Mouse (Mus musculus): ENCODE data around the gene Cbfa2t3. TPM values are rescaled to one million over a fixed set of nuclear protein-coding genes. Genes with fewer than 3 reads are reported as not detected.

The Cbfa2t3 gene
- polyA plus RNA-seq, 2 experiments, result 1.9 to 3.3 TPM

GRCm38 (mm10) chr8:122576648-122577022 lies 122.3 kb downstream of the Cbfa2t3 start, which contains the start of gene Aprt:
TSS of gene Aprt (minus strand) at chr8:122576909.
- Histone ChIP-seq H3K4me3 (ENCODE audit: insufficient read depth in 1 of 2, low read depth in 2 of 2, low read length in 2 of 2) (peak within 1 kb of the TSS; percentile 59 to 68), H3K4me2 (ENCODE audit: low read depth) (peak within 1 kb of the TSS; percentile 82), H3K27ac (peak within 1 kb of the TSS; percentile 63), H3K9me3 (ENCODE audit: control insufficient read depth, low read length) (no peaks in the 10 kb centered on the region), H3K36me3 (replicated peaks; ENCODE audit: control insufficient read depth, insufficient read depth, low read depth) (peaks cover 22% of the 10 kb centered on the region), H3K4me1 (replicated peaks; ENCODE audit: control insufficient read depth in 2 of 2, insufficient read depth in 2 of 2, low read length in 1 of 2) (peaks cover 25 to 35% of the 10 kb centered on the region in 2 experiments), H3K9ac (replicated peaks) (peak within 1 kb of the TSS; percentile 73), H3K27me3 (ENCODE audit: control insufficient read depth, insufficient read depth, low read length) (no peaks in the 10 kb centered on the region)
- DNase-seq (ENCODE audit: low read depth in 3 of 3, low spot score in 3 of 3) (peak; percentile 85 to 91 (median 85)), ATAC-seq (ENCODE audit: insufficient read depth) (peak; percentile 84)
- WGBS (ENCODE audit: insufficient replicate concordance), result under 1% methylated on average over 39 of the region's 39 CpGs
- no peak for TF ChIP-seq EP300 (IDR thresholded peaks at IDR 0.05; ENCODE audit: low read depth)
- TF ChIP-seq CTCF (IDR thresholded peaks at IDR 0.05; ENCODE audit: low read depth), result no peak

GRCm38 (mm10) chr8:122575735-122576647 lies 122.9 kb downstream of the Cbfa2t3 start:
- peak overlapping the region; percentile 59 to 68 for H3K4me3 ChIP-seq (ENCODE audit: insufficient read depth in 1 of 2, low read depth in 2 of 2, low read length in 2 of 2)
- H3K27me3 ChIP-seq (ENCODE audit: control insufficient read depth, insufficient read depth, low read length), result no peaks in the 10 kb centered on the region
- peaks cover 25 to 35% of the 10 kb centered on the region in 2 experiments for H3K4me1 ChIP-seq (replicated peaks; ENCODE audit: control insufficient read depth in 2 of 2, insufficient read depth in 2 of 2, low read length in 1 of 2)
- peaks cover 28% of the 10 kb centered on the region for H3K36me3 ChIP-seq (replicated peaks; ENCODE audit: control insufficient read depth, insufficient read depth, low read depth)
- TF ChIP-seq CTCF (IDR thresholded peaks at IDR 0.05; ENCODE audit: low read depth), result no peak
- TF ChIP-seq EP300 (IDR thresholded peaks at IDR 0.05; ENCODE audit: low read depth), result no peak
- H3K4me2 ChIP-seq (ENCODE audit: low read depth), result peak overlapping the region; percentile 82
- peak overlapping the region; percentile 73 for H3K9ac ChIP-seq (replicated peaks)
- WGBS (ENCODE audit: insufficient replicate concordance), result 4% methylated on average over 21 of the region's 21 CpGs
- ATAC-seq (ENCODE audit: insufficient read depth), result peak; percentile 5; the same call in 1 of the 2 replicates
- peak overlapping the region; percentile 63 for H3K27ac ChIP-seq
- DNase-seq (ENCODE audit: low read depth in 3 of 3, low spot score in 3 of 3), result no peak
- no peaks in the 10 kb centered on the region for H3K9me3 ChIP-seq (ENCODE audit: control insufficient read depth, low read length)

DNA sequence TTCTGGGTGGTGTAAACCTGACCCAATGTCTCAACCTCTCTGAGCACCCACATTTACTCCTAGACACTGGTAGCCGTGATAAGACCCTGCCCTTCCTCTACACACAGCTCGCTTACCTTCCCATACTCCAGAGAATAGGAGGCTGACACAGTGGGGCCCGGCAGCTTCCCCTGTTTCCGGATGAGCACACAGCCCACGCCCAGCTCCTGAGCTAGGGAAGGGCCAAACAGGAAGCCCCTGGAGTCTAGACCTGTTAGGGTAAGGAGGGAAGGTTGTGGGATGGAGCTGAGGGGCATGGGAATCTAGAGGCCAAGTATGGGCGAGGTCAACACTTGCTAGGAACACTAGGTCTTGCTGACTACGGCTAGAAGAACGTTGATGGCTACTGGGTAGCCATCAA lies 123.6 kb downstream of the Cbfa2t3 start:
- peaks cover 25 to 35% of the 10 kb centered on the region in 2 experiments for H3K4me1 ChIP-seq (replicated peaks; ENCODE audit: control insufficient read depth in 2 of 2, insufficient read depth in 2 of 2, low read length in 1 of 2)
- peak; percentile 8; the same call in 1 of the 2 replicates for ATAC-seq (ENCODE audit: insufficient read depth)
- H3K27me3 ChIP-seq (ENCODE audit: control insufficient read depth, insufficient read depth, low read length), result no peaks in the 10 kb centered on the region
- no peak for DNase-seq (ENCODE audit: low read depth in 3 of 3, low spot score in 3 of 3)
- peak overlapping the region; percentile 82 for H3K4me2 ChIP-seq (ENCODE audit: low read depth)
- peaks cover 35% of the 10 kb centered on the region for H3K36me3 ChIP-seq (replicated peaks; ENCODE audit: control insufficient read depth, insufficient read depth, low read depth)
- WGBS (ENCODE audit: insufficient replicate concordance), result 14% methylated on average over 8 of the region's 8 CpGs
- H3K27ac ChIP-seq, result peak overlapping the region; percentile 63
- TF ChIP-seq EP300 (IDR thresholded peaks at IDR 0.05; ENCODE audit: low read depth) (no peak), CTCF (IDR thresholded peaks at IDR 0.05; ENCODE audit: low read depth) (no peak)
- no peaks in the 10 kb centered on the region for H3K9me3 ChIP-seq (ENCODE audit: control insufficient read depth, low read length)
- peak overlapping the region; percentile 59 to 68 for H3K4me3 ChIP-seq (ENCODE audit: insufficient read depth in 1 of 2, low read depth in 2 of 2, low read length in 2 of 2)
- H3K9ac ChIP-seq (replicated peaks), result peak overlapping the region; percentile 73

Small RNA genes lying within 50 kb of the gene (microRNA-seq; reads per million reads assigned to microRNA genes)
- gene Mir6396, result not detected

Other genes with a start within 250 kb of the Cbfa2t3 start
- 0.16 and 0.23 TPM in 2 replicates for gene Snai3, start 238.4 kb downstream of the Cbfa2t3 start, polyA plus RNA-seq (2012; rRNA removed)
- 0.30 and 0.41 TPM in 2 replicates for gene Snai3, start 238.4 kb downstream of the Cbfa2t3 start, polyA plus RNA-seq (2014; fragmentation: Nextera tagmentation; extraction: Ambion mirVana)
- gene Rnf166, start 223.0 kb downstream of the Cbfa2t3 start, polyA plus RNA-seq (2012; rRNA removed), result 10.0 and 12.6 TPM in 2 replicates
- gene Rnf166, start 223.0 kb downstream of the Cbfa2t3 start, polyA plus RNA-seq (2014; fragmentation: Nextera tagmentation; extraction: Ambion mirVana), result 8.7 and 9.3 TPM in 2 replicates
- 7.2 and 11.7 TPM in 2 replicates for gene Ctu2, start 223.0 kb downstream of the Cbfa2t3 start, polyA plus RNA-seq (2012; rRNA removed)
- 13.9 and 16.8 TPM in 2 replicates for gene Ctu2, start 223.0 kb downstream of the Cbfa2t3 start, polyA plus RNA-seq (2014; fragmentation: Nextera tagmentation; extraction: Ambion mirVana)
- gene Piezo1, start 147.8 kb downstream of the Cbfa2t3 start, polyA plus RNA-seq (2012; rRNA removed), result 49.5 and 60.9 TPM in 2 replicates
- gene Piezo1, start 147.8 kb downstream of the Cbfa2t3 start, polyA plus RNA-seq (2014; fragmentation: Nextera tagmentation; extraction: Ambion mirVana), result 12.6 and 15.4 TPM in 2 replicates
- gene Cdt1, start 131.1 kb downstream of the Cbfa2t3 start, polyA plus RNA-seq (2012; rRNA removed), result 62.3 and 65.3 TPM in 2 replicates
- 41.9 and 48.8 TPM in 2 replicates for gene Cdt1, start 131.1 kb downstream of the Cbfa2t3 start, polyA plus RNA-seq (2014; fragmentation: Nextera tagmentation; extraction: Ambion mirVana)
- gene Aprt, start 122.2 kb downstream of the Cbfa2t3 start, polyA plus RNA-seq (2012; rRNA removed), result 87.5 and 101 TPM in 2 replicates
- gene Aprt, start 122.2 kb downstream of the Cbfa2t3 start, polyA plus RNA-seq (2014; fragmentation: Nextera tagmentation; extraction: Ambion mirVana), result 197 TPM in 2 replicates
- gene Galns, start 87.6 kb downstream of the Cbfa2t3 start, polyA plus RNA-seq (2012; rRNA removed), result 4.3 and 4.6 TPM in 2 replicates
- 3.8 and 4.7 TPM in 2 replicates for gene Galns, start 87.6 kb downstream of the Cbfa2t3 start, polyA plus RNA-seq (2014; fragmentation: Nextera tagmentation; extraction: Ambion mirVana)
- 15.5 and 27.9 TPM in 2 replicates for gene Trappc2l, start 87.5 kb downstream of the Cbfa2t3 start, polyA plus RNA-seq (2012; rRNA removed)
- 32.5 and 35.4 TPM in 2 replicates for gene Trappc2l, start 87.5 kb downstream of the Cbfa2t3 start, polyA plus RNA-seq (2014; fragmentation: Nextera tagmentation; extraction: Ambion mirVana)
- 0.03 TPM in 1 of 2 replicates, not detected in the other for gene Pabpn1l, start 76.4 kb downstream of the Cbfa2t3 start, polyA plus RNA-seq (2012; rRNA removed)
- gene Pabpn1l, start 76.4 kb downstream of the Cbfa2t3 start, polyA plus RNA-seq (2014; fragmentation: Nextera tagmentation; extraction: Ambion mirVana), result not detected in 2 replicates
- gene Acsf3, start 76.4 kb upstream of the Cbfa2t3 start, polyA plus RNA-seq (2012; rRNA removed), result 4.9 and 5.4 TPM in 2 replicates
- 5.7 and 6.6 TPM in 2 replicates for gene Acsf3, start 76.4 kb upstream of the Cbfa2t3 start, polyA plus RNA-seq (2014; fragmentation: Nextera tagmentation; extraction: Ambion mirVana)
- gene Cdh15, start 148.9 kb upstream of the Cbfa2t3 start, polyA plus RNA-seq (2012; rRNA removed), result not detected in 2 replicates
- not detected in 2 replicates for gene Cdh15, start 148.9 kb upstream of the Cbfa2t3 start, polyA plus RNA-seq (2014; fragmentation: Nextera tagmentation; extraction: Ambion mirVana)

Data from liver, embryonic 14.5 days (tissue).